25 mouse cellular contexts compared by ENCODE assay signal in the genomic region with DNA sequence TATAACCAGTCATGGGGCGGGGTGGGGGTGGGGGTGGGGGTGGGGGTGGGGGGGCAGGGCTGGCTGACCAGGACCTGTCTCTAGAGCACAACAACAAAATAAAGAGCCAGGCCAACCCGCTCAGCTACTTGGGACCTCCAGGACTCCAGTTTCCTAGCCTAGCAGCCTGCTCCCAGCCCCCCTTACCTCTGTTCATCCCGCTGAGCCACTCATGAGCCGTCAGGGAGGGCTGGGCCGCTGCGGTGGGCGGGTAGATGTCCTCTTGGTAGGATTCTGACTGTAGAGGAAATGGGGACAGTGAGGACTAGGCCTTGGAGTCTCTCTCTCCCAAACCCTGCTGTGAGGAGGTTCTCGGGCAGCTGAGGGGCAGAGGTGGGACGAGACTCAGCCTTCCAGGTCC.
"Had no signal": no experiment of that assay in that cellular context is flagged by ENCODE, and none has a peak within 500 bp of the region (broad histone marks: within the 10 kb centered on the region; RNA-seq: fewer than 3 reads in every experiment).

No protein-coding gene starts in this region.

- DNase-seq: gastrocnemius, adult 2 months; gastrocnemius, postnatal 10 days; gastrocnemius, postnatal 25 days; heart, adult 18-20 months; heart, postnatal 10 days; heart, postnatal 4 days; kidney, adult 18-20 months; kidney, adult 8-10 months; kidney, postnatal 10 days; kidney, postnatal 25 days; kidney, postnatal 4 days; liver; liver, embryonic 13.5 days had no signal

- H3K27ac ChIP-seq: gastrocnemius, adult 2 months; heart, embryonic 10.5 days; hindbrain, embryonic 13.5 days; hindbrain, embryonic 15.5 days; intestine, embryonic 15.5 days; layer of hippocampus, adult 2 months; left cerebral cortex, adult 2 months; limb, embryonic 10.5 days; limb, embryonic 12.5 days; liver, embryonic 13.5 days had no signal

- H3K36me3 ChIP-seq: heart, embryonic 10.5 days; heart, embryonic 12.5 days; intestine, embryonic 15.5 days; limb, embryonic 10.5 days; limb, embryonic 12.5 days; liver, embryonic 13.5 days had no signal

- H3K27me3 ChIP-seq: intestine, embryonic 15.5 days had no signal

- H3K4me2 ChIP-seq: heart, embryonic 12.5 days; hindbrain, embryonic 13.5 days; hindbrain, embryonic 15.5 days; intestine, embryonic 15.5 days; limb, embryonic 12.5 days; liver, embryonic 11.5 days; liver, embryonic 13.5 days had no signal

- H3K9me3 ChIP-seq: heart, embryonic 10.5 days; heart, embryonic 12.5 days; hindbrain, embryonic 13.5 days; hindbrain, embryonic 15.5 days; intestine, embryonic 15.5 days; limb, embryonic 10.5 days; limb, embryonic 12.5 days; liver, embryonic 13.5 days had no signal

- H3K4me3 ChIP-seq: gastrocnemius, adult 2 months; heart, embryonic 10.5 days; heart, embryonic 12.5 days; hindbrain, embryonic 13.5 days; hindbrain, embryonic 15.5 days; intestine, embryonic 15.5 days; layer of hippocampus, adult 2 months; left cerebral cortex, adult 2 months; limb, embryonic 10.5 days; limb, embryonic 12.5 days; liver, embryonic 13.5 days had no signal

- H3K4me1 ChIP-seq: heart, embryonic 10.5 days; heart, embryonic 12.5 days; hindbrain, embryonic 15.5 days; intestine, embryonic 15.5 days had no signal

- ATAC-seq: inflammation-experienced regulatory T-cells, adult 6 months; intestine, embryonic 15.5 days; intestine, postnatal 0 days had no signal

- H3K9ac ChIP-seq: heart, embryonic 12.5 days; hindbrain, embryonic 13.5 days; hindbrain, embryonic 15.5 days; intestine, embryonic 15.5 days; limb, embryonic 12.5 days; liver, embryonic 13.5 days had no signal
